Mouse (Mus musculus) CH12.LX (cell line): ENCODE measurements around the gene Mapkapk5. TPM values are rescaled to one million over a fixed set of nuclear protein-coding genes. Genes with fewer than 3 reads are reported as not detected.

ENCODE experiments used
- DNase-seq: peaks from one replicate; pipeline ENCODE4 v3.0.0-alpha.2; 2013; ENCODE audit errors: extremely low read depth
- H3K27ac ChIP-seq: 2 replicates; pipeline ENCODE4 v1.5.1; 2012; ENCODE audit warnings: low read depth, mild to moderate bottlenecking, control low read depth, moderate library complexity; ENCODE audit not compliant: insufficient read depth
- H3K27me3 ChIP-seq: replicated peaks from 2 replicates; pipeline ENCODE3; 2012; ENCODE audit warnings: inconsistent platforms
- H3K36me3 ChIP-seq, 2 experiments: replicated peaks in 1 of 2; 2 replicates each; pipeline versions ENCODE3 to v1.6.1; 2012; ENCODE audit warnings: inconsistent platforms in 1 of 2, low read length in 1 of 2, mild to moderate bottlenecking in 1 of 2, mixed read lengths in 1 of 2, moderate library complexity in 1 of 2; ENCODE audit not compliant: control insufficient read depth in 1 of 2, insufficient read depth in 1 of 2
- H3K4me1 ChIP-seq, 2 experiments: 2 replicates each; pipeline ENCODE4 v1.6.1; 2012; ENCODE audit warnings: inconsistent platforms in 1 of 2, moderate library complexity in 1 of 2; ENCODE audit not compliant: insufficient read depth in 2 of 2, control insufficient read depth in 1 of 2
- H3K4me2 ChIP-seq: 2 replicates; pipeline ENCODE4 v1.6.1; 2012; ENCODE audit warnings: low read depth, mild to moderate bottlenecking, control low read depth; ENCODE audit not compliant: poor library complexity, insufficient read depth, severe bottlenecking
- H3K4me3 ChIP-seq, 3 experiments: fragments of 150-350 bp in 1 of 3; sonication (generic) in 1 of 3; replicated peaks in 1 of 3; 2 replicates each; pipeline versions ENCODE3 to v1.5.1; 2011 to 2012; ENCODE audit warnings: low read depth in 2 of 3, low read length in 2 of 3, mild to moderate bottlenecking in 2 of 3, moderate library complexity in 2 of 3, control low read depth in 1 of 3, improper control_type of control experiment in 1 of 3, inconsistent platforms in 1 of 3, mixed read lengths in 1 of 3; ENCODE audit not compliant: poor library complexity in 1 of 3
- H3K79me2 ChIP-seq: replicated peaks from 2 replicates; pipeline ENCODE4 v1.6.1; 2012; ENCODE audit warnings: mild to moderate bottlenecking, moderate library complexity; ENCODE audit not compliant: control insufficient read depth, poor library complexity, insufficient read depth, severe bottlenecking; ENCODE audit errors: extremely low read depth
- H3K9ac ChIP-seq: 2 replicates; pipeline ENCODE4 v1.6.1; 2012; ENCODE audit warnings: low read depth, mild to moderate bottlenecking, control low read depth, moderate library complexity; ENCODE audit not compliant: insufficient read depth
- H3K9me3 ChIP-seq: replicated peaks from 2 replicates; pipeline ENCODE3; 2012; ENCODE audit warnings: low read length, inconsistent platforms, mixed read lengths
- BHLHE40 ChIP-seq: IDR thresholded peaks from 2 replicates; pipeline ENCODE4 v1.6.1; 2011; ENCODE audit warnings: mild to moderate bottlenecking, low read depth, low read length, improper control_type of control experiment
- CHD1 ChIP-seq: IDR thresholded peaks from 2 replicates; pipeline ENCODE4 v1.6.1; 2012; ENCODE audit warnings: low read depth, low read length, improper control_type of control experiment, inconsistent platforms
- CHD2 ChIP-seq: IDR thresholded peaks from 2 replicates; pipeline ENCODE4 v1.6.1; 2011; ENCODE audit warnings: low read length, improper control_type of control experiment
- ELF1 ChIP-seq: IDR thresholded peaks from 2 replicates; pipeline ENCODE4 v1.6.1; 2014; ENCODE audit warnings: low read depth, mild to moderate bottlenecking, inconsistent platforms, low read length, improper control_type of control experiment
- ETS1 ChIP-seq: conservative IDR thresholded peaks from 2 replicates; pipeline ENCODE4 v1.6.1; 2012; ENCODE audit warnings: low read depth, mild to moderate bottlenecking, inconsistent platforms, low read length, improper control_type of control experiment, moderate library complexity
- GABPA ChIP-seq: IDR thresholded peaks from 2 replicates; pipeline ENCODE4 v1.6.1; 2012; ENCODE audit warnings: low read depth, low read length, improper control_type of control experiment, inconsistent platforms; ENCODE audit not compliant: insufficient replicate concordance
- HCFC1 ChIP-seq: IDR thresholded peaks from 2 replicates; pipeline ENCODE4 v1.6.1; 2012; ENCODE audit warnings: low read depth, mild to moderate bottlenecking, inconsistent platforms, low read length, improper control_type of control experiment
- IRF4 ChIP-seq: IDR thresholded peaks from 2 replicates; pipeline ENCODE4 v1.6.1; 2014; ENCODE audit warnings: low read depth, mild to moderate bottlenecking, inconsistent platforms, low read length, improper control_type of control experiment
- KAT2A ChIP-seq: IDR thresholded peaks from 2 replicates; pipeline ENCODE4 v1.6.1; 2012; ENCODE audit warnings: low read length, improper control_type of control experiment, inconsistent platforms; ENCODE audit not compliant: insufficient replicate concordance
- MAFK ChIP-seq: IDR thresholded peaks from 2 replicates; pipeline ENCODE4 v1.6.1; 2011; ENCODE audit warnings: low read length, improper control_type of control experiment; ENCODE audit not compliant: insufficient replicate concordance
- MEF2A ChIP-seq: IDR thresholded peaks from 2 replicates; pipeline ENCODE4 v1.6.1; 2014; ENCODE audit warnings: low read depth, mild to moderate bottlenecking, inconsistent platforms, low read length, improper control_type of control experiment, borderline replicate concordance
- MYC ChIP-seq: IDR thresholded peaks from 2 replicates; pipeline ENCODE4 v1.6.1; 2011; ENCODE audit warnings: low read depth, mild to moderate bottlenecking, improper control_type of control experiment, low read length
- PAX5 ChIP-seq: IDR thresholded peaks from 2 replicates; pipeline ENCODE4 v1.6.1; 2012; ENCODE audit warnings: low read length, inconsistent platforms, mixed read lengths
- POLR2A ChIP-seq: IDR thresholded peaks from 2 replicates; pipeline ENCODE4 v1.6.1; 2011; ENCODE audit warnings: low read depth, mild to moderate bottlenecking, improper control_type of control experiment, low read length
- POLR2AphosphoS2 ChIP-seq: IDR thresholded peaks from 2 replicates; pipeline ENCODE4 v1.6.1; 2011; ENCODE audit warnings: low read depth, low read length, improper control_type of control experiment
- SIN3A ChIP-seq: IDR thresholded peaks from 2 replicates; pipeline ENCODE4 v1.6.1; 2012; ENCODE audit warnings: low read length, improper control_type of control experiment, inconsistent platforms
- TBP ChIP-seq: conservative IDR thresholded peaks from 2 replicates; pipeline ENCODE4 v1.6.1; 2011; ENCODE audit warnings: low read depth, low read length, improper control_type of control experiment
- TCF12 ChIP-seq: IDR thresholded peaks from 2 replicates; pipeline ENCODE4 v1.6.1; 2014; ENCODE audit warnings: low read depth, mild to moderate bottlenecking, inconsistent platforms, low read length, improper control_type of control experiment
- UBTF ChIP-seq: IDR thresholded peaks from 2 replicates; pipeline ENCODE4 v1.6.1; 2012; ENCODE audit warnings: low read depth, mild to moderate bottlenecking, inconsistent platforms, low read length, improper control_type of control experiment, moderate library complexity
- ZKSCAN1 ChIP-seq: IDR thresholded peaks from 2 replicates; pipeline ENCODE4 v1.6.1; 2012; ENCODE audit warnings: low read depth, inconsistent platforms, low read length, improper control_type of control experiment, borderline replicate concordance
- ZMIZ1 ChIP-seq: IDR thresholded peaks from 2 replicates; pipeline ENCODE4 v1.6.1; 2012; ENCODE audit warnings: low read depth, mild to moderate bottlenecking, inconsistent platforms, low read length, improper control_type of control experiment
- ZNF384 ChIP-seq: IDR thresholded peaks from 2 replicates; pipeline ENCODE4 v1.6.1; 2012; ENCODE audit warnings: low read depth, low read length, improper control_type of control experiment, inconsistent platforms
- dilution Hi-C: fragments of 300-500 bp; cut with MboI; formaldehyde crosslinking; loops from 2 replicates; pipeline ENCODE4 v1.14.3; 2020; ENCODE audit warnings: low sequenced_read_pairs; ENCODE audit not compliant: extremely low pct_unique_long_range_greater_than_20kb, extremely low pct_ligation_motif_present
- in situ Hi-C: fragments of 300-500 bp; cut with MboI; formaldehyde crosslinking; loops from 3 replicates; pipeline ENCODE4 v1.14.3; 2019; ENCODE audit warnings: low sequenced_read_pairs, low pct_ligation_motif_present, low pct_unique_long_range_greater_than_20kb, mixed read lengths
- polyA plus RNA-seq: library from polyadenylated mRNA; unstranded; fragments of >175 nt; gene quantifications from 2 replicates; pipeline ENCODE4 v1.2.1, GENCODE M21; 2012; ENCODE audit warnings: low read depth; ENCODE audit not compliant: insufficient read length
- total RNA-seq, 2 experiments: library from RNA; depleted of rRNA; stranded (reverse); fragments of 300-350 nt in 1 of 2; fragments of >200 nt in 1 of 2; gene quantifications; 2 replicates each; pipeline ENCODE4 v1.2.3; 2012 to 2014

The Mapkapk5 gene
- total and polyA plus RNA-seq, 3 experiments: 48.3 to 84.8 (median 82.9) TPM

DNA sequence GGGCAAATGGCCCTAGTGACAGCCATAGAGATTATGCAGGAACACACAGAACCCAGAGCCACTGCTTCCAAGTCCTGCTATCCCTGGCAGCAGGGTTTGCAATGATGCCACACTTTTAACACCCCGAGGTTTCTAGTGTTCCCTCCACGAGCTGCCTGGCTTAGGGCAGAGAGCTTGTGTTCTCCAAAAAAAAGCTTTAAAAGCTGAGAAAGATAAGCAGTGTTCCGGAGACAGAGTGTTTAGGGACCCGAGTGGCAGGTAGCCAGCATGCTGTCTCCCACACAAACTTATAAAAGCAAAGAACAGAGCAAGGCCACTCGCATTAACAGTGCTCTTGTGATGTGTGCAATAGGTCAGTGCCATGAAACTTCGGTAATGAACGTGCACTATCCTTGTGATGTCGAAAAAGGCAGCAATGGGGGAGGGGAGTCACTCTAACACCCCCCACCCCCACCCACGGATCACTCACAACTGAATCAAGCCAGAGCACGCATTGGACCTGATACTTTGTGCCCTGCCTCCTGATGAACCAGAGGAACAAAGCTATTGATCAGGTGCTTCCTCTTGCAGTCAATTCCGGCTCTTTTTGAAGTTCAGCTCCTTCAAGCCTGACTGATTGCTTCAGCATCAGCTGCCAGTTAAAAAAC, 45.8 kb upstream of the Mapkapk5 start:
- H3K36me3 ChIP-seq: peaks cover 0 to 18% of the 10 kb centered on the region in 2 experiments
- DNase-seq: no peak
- H3K4me3 ChIP-seq: no peak overlapping the region
- H3K27me3 ChIP-seq: no peaks in the 10 kb centered on the region
- H3K9me3 ChIP-seq: no peaks in the 10 kb centered on the region
- H3K4me2 ChIP-seq: no peak overlapping the region
- no peak for TF ChIP-seq PAX5
- no peak for TF ChIP-seq ZNF384
- TF ChIP-seq ELF1: no peak
- TF ChIP-seq ETS1: no peak
- no peak for TF ChIP-seq SIN3A
- no peak for TF ChIP-seq ZKSCAN1
- no peak for TF ChIP-seq TCF12
- no peak for TF ChIP-seq KAT2A
- TF ChIP-seq BHLHE40: no peak
- TF ChIP-seq CHD1: no peak
- TF ChIP-seq IRF4: no peak
- no peak for TF ChIP-seq UBTF
- no peak for TF ChIP-seq MEF2A
- no peak for TF ChIP-seq TBP
- no peak for TF ChIP-seq CHD2
- no peak for TF ChIP-seq MYC
- no peak for TF ChIP-seq POLR2AphosphoS2
- TF ChIP-seq POLR2A: no peak
- H3K79me2 ChIP-seq: no peaks in the 10 kb centered on the region
- in situ Hi-C loops (no loop called here), dilution Hi-C loops (no loop called here)
- peaks cover 3 to 33% of the 10 kb centered on the region in 2 experiments; a peak in 3 of 4 replicates for H3K4me1 ChIP-seq
- no peak overlapping the region for H3K9ac ChIP-seq
- no peak overlapping the region for H3K27ac ChIP-seq

DNA sequence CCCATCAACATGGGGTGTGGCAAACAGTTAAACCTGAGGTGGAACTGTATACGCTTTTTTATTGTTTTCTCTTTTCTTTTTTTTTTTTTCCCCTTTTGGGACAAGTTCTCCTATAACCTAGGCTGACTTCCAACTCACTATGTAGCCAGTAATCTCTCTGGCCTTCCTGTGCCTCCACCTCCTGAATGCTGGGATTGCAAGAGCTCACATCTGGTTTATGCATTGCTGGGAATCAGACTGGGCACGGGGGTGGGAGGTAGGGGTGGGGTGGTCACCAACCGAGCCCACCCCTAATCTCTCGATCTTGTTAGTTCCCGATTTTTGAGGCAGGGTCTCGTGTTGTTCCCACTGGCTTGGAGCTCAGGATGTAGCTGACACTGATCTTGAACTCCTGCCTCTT, 44.2 kb upstream of the Mapkapk5 start:
- Histone ChIP-seq H3K4me1 (peaks cover 10 to 46% of the 10 kb centered on the region in 2 experiments), H3K36me3 (peaks cover 0 to 18% of the 10 kb centered on the region in 2 experiments), H3K27ac (no peak overlapping the region), H3K9me3 (no peaks in the 10 kb centered on the region), H3K79me2 (no peaks in the 10 kb centered on the region), H3K9ac (no peak overlapping the region), H3K27me3 (no peaks in the 10 kb centered on the region), H3K4me3 (no peak overlapping the region), H3K4me2 (no peak overlapping the region)
- in situ Hi-C loops: loop anchor here (5.0 kb wide), 1 partner anchor 38 kb away; no protein-coding TSS in a partner anchor
- dilution Hi-C loops: no loop called here
- no peak for DNase-seq
- TF ChIP-seq MAFK (no peak), ETS1 (no peak), HCFC1 (no peak), IRF4 (no peak), GABPA (no peak), ZMIZ1 (no peak)
